Mouse (Mus musculus) neural tube, embryonic 10.5 days (tissue): ENCODE measurements around the gene 4930518I15Rik.
A peak's percentile ranks its signal among the peaks of the same experiment; 100 is the strongest.
"Not testable (repeated sequence)": the region's sequence is repeated elsewhere in the genome, so short reads cannot be mapped to it uniquely, and the experiment has no call there.

Experiments used
- DNase-seq: peaks from one replicate; pipeline ENCODE4 v3.0.0-alpha.2; 2017; ENCODE audit warnings: low spot score; ENCODE audit errors: extremely low spot score

The 4930518I15Rik gene

GRCm38 (mm10) chr2:156843331-156843730, 14.4 kb downstream of the 4930518I15Rik start:
- DNase-seq: no peak

- no peak for DNase-seq
Measured at GRCm38 (mm10) chr2:156842711-156843110, 15.0 kb downstream of the 4930518I15Rik start.

GRCm38 (mm10) chr2:156841841-156842706, 15.7 kb downstream of the 4930518I15Rik start:
- peak; percentile 62 for DNase-seq

- peak; percentile 73 for DNase-seq
Measured at GRCm38 (mm10) chr2:156841028-156841840, 16.5 kb downstream of the 4930518I15Rik start.

GRCm38 (mm10) chr2:156840301-156841027, 17.3 kb downstream of the 4930518I15Rik start:
- no peak for DNase-seq

- peak; percentile 97 for DNase-seq
Measured at GRCm38 (mm10) chr2:156839319-156840191, 18.2 kb downstream of the 4930518I15Rik start, which contains the start of gene Tgif2. Tgif2 (plus strand) TSS chr2:156840007.

GRCm38 (mm10) chr2:156838839-156839238, 18.9 kb downstream of the 4930518I15Rik start:
- DNase-seq: no peak

GRCm38 (mm10) chr2:156834336-156834735, 23.4 kb downstream of the 4930518I15Rik start:
- DNase-seq: no peak

- DNase-seq: not testable (repeated sequence)
Measured at GRCm38 (mm10) chr2:156825128-156825527, 32.6 kb downstream of the 4930518I15Rik start.

- DNase-seq: no peak
Measured at GRCm38 (mm10) chr2:156816116-156816515, 41.6 kb downstream of the 4930518I15Rik start.

- no peak for DNase-seq
Measured at GRCm38 (mm10) chr2:156815412-156815811, 42.3 kb downstream of the 4930518I15Rik start.

- DNase-seq: no peak
Measured at GRCm38 (mm10) chr2:156814893-156815292, 42.9 kb downstream of the 4930518I15Rik start.

GRCm38 (mm10) chr2:156814344-156814801, 43.4 kb downstream of the 4930518I15Rik start:
- DNase-seq: peak; percentile 42

- DNase-seq: no peak
Measured at GRCm38 (mm10) chr2:156811556-156811955, 46.2 kb downstream of the 4930518I15Rik start.

- DNase-seq: no peak
Measured at GRCm38 (mm10) chr2:156810716-156811115, 47.0 kb downstream of the 4930518I15Rik start.

GRCm38 (mm10) chr2:156809579-156809978, 48.2 kb downstream of the 4930518I15Rik start:
- DNase-seq: peak; percentile 67

GRCm38 (mm10) chr2:156806886-156807285, 50.9 kb downstream of the 4930518I15Rik start:
- no peak for DNase-seq
